Mouse (Mus musculus): ENCODE results near the gene Cdip1. TPM values are rescaled to one million over a fixed set of nuclear protein-coding genes. Genes with fewer than 3 reads are reported as not detected.
"Not testable (repeated sequence)": the region's sequence is repeated elsewhere in the genome, so short reads cannot be mapped to it uniquely, and the experiment has no call there.

The Cdip1 gene
- 73.1 and 82.1 TPM in 2 replicates for polyA plus RNA-seq (2015; fragmentation: Nextera tagmentation; extraction: Ambion mirVana)

DNA sequence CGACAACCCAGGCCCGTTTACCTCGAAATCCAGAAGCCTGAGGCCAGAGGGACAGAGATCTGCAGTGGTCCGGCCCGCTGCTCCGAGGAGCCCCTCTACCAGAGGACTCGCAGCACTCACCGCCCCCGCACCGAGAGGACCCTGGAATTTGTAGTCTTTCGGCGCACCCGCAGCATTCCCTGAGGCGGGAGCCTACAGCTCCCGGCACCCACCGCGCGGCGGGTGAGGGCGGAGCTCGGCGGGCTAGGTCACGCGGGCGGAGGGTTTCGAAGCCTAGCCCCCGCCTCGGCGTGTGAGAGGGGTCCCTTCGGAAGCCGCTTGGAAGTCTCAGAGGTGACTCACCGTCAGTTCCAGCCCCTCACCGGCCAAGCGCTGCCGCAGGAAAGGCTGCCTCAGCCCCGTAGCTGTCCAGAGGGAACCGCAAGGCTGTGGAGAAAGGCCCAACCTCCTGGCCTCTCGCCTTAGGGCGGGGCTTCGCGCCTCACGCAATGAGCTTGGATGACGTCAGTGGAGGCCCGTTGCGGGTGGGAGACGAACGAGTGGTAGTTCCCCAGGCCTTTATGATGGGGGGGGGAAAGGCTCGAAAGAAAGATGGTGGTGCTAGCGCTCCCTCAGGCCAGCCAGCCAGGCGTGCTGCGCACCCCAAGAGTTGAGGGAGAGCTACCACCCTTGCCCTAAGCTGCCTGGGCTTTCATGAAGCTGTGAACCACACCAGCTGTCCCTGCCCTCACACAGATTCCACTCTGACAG is at the start of gene Cdip1:
Gene Cdip1 (minus strand): TSS at position 483 of the 750 bp plus-strand sequence.
- Histone ChIP-seq H3K4me2 (peak within 1 kb of the TSS; percentile 89), H3K9ac (peak within 1 kb of the TSS; percentile 71), H3K4me3 (replicated peaks) (peak within 1 kb of the TSS; percentile 70), H3K27me3 (replicated peaks) (no peaks in the 10 kb centered on the region), H3K36me3 (no peaks in the 10 kb centered on the region), H3K4me1 (peaks cover 18% of the 10 kb centered on the region), H3K27ac (peak within 1 kb of the TSS; percentile 99), H3K9me3 (no peaks in the 10 kb centered on the region)
- WGBS: under 1% methylated on average over 51 of the region's 51 CpGs
- peak; percentile 98 for ATAC-seq (ENCODE audit: insufficient read depth, low FRiP score, low read depth)

DNA sequence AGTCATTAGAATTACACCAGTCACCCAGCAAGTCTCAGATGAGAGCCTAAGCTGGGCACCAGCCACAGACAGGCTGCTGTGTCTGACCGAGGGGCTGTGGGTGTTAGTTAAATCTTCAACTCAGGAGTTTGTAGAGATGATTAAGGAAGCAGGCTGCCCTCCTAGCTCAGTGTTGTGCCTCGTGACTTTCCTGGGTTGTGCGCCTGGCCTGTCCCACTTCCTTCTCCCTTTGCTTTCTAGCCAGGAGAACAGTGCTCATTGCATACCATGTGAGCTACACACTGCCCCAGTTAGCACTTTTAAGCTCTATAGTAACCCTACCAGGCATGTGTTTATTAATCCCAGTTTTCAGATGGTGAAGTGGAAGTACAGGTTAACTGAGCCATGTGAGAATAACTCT is 49.5 kb upstream of the Cdip1 start:
- H3K9ac ChIP-seq: no peak overlapping the region
- H3K36me3 ChIP-seq: no peaks in the 10 kb centered on the region
- no peak for ATAC-seq (ENCODE audit: insufficient read depth, low FRiP score, low read depth)
- no peaks in the 10 kb centered on the region for H3K9me3 ChIP-seq
- no peak overlapping the region for H3K27ac ChIP-seq
- H3K4me2 ChIP-seq: no peak overlapping the region
- H3K4me3 ChIP-seq (replicated peaks): no peak overlapping the region
- H3K27me3 ChIP-seq (replicated peaks): no peaks in the 10 kb centered on the region
- WGBS: 73% methylated on average over 3 of the region's 3 CpGs
- H3K4me1 ChIP-seq: no peaks in the 10 kb centered on the region

DNA sequence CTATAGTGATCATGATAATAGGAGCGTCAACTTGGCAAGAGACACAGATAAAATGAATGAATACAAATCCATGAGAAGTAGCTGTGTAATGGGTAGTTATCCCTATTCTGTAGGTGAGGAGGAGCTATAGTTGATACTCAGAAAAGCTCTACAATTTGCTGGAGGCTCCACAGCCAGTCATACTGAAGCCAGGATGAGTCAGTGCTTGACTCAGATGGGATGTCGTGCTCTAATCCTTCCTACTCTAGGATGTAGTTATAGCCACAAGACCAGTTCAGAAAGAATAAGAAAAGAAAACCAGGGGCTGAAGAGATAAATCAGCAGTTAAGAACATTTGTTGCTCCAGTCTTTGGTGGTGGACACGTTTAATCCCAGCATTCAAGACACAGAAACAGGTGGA is 47.5 kb upstream of the Cdip1 start:
- 70% methylated on average over 3 of the region's 3 CpGs for WGBS
- no peak overlapping the region for H3K4me3 ChIP-seq (replicated peaks)
- no peaks in the 10 kb centered on the region for H3K36me3 ChIP-seq
- H3K27me3 ChIP-seq (replicated peaks): no peaks in the 10 kb centered on the region
- no peak overlapping the region for H3K9ac ChIP-seq
- H3K9me3 ChIP-seq: no peaks in the 10 kb centered on the region
- no peak overlapping the region for H3K27ac ChIP-seq
- H3K4me2 ChIP-seq: no peak overlapping the region
- ATAC-seq (ENCODE audit: insufficient read depth, low FRiP score, low read depth): no peak
- H3K4me1 ChIP-seq: no peaks in the 10 kb centered on the region

DNA sequence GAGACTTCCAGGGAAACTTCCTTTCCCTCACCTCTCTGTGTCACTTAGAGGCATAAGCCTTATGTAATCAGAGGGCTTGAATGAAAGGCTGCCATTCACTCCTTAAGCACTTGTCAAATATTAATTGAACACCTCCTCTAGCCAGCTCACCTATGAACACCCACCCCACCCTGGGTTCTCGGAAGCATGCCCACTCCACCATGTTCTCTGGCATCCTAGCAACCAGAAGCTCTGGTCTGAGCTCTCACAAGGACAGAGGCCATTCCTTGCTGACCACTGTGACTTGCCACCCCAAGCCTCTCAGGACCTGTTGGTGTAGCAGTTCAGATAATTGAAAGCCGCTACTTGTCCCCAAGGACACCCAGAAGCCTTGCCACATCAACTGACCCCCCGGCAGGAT is 45.1 kb upstream of the Cdip1 start, which contains the start of gene 4930562C15Rik:
Gene 4930562C15Rik (plus strand): TSS at position 226 of the 400 bp plus-strand sequence.
- H3K27me3 ChIP-seq (replicated peaks): no peaks in the 10 kb centered on the region
- no peak within 1 kb of the TSS for H3K4me2 ChIP-seq
- no peaks in the 10 kb centered on the region for H3K9me3 ChIP-seq
- no peak for ATAC-seq (ENCODE audit: insufficient read depth, low FRiP score, low read depth)
- WGBS: 79% methylated on average over 3 of the region's 3 CpGs
- H3K27ac ChIP-seq: no peak within 1 kb of the TSS
- H3K4me1 ChIP-seq: no peaks in the 10 kb centered on the region
- H3K36me3 ChIP-seq: no peaks in the 10 kb centered on the region
- no peak within 1 kb of the TSS for H3K9ac ChIP-seq
- no peak within 1 kb of the TSS for H3K4me3 ChIP-seq (replicated peaks)

DNA sequence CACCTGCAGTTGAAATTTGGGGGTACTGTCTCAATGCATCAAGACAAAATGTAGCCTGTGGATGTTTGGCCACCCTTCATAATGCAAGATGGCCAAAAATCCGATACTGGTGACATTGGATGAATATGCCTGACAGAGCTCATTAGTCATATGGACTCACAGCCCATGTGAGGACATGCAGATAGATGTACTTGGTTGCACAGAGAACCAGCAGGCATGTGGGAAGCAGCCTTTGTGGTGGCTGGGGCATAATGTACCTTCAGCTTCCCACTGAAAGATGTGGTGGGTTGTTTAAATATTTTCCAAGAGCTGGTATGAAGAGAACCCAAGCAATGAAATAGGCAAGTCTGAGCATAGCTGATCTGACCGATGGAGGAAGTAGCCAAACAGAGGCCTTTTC is 43.8 kb upstream of the Cdip1 start:
- no peaks in the 10 kb centered on the region for H3K9me3 ChIP-seq
- H3K4me3 ChIP-seq (replicated peaks): no peak overlapping the region
- H3K36me3 ChIP-seq: no peaks in the 10 kb centered on the region
- no peak for ATAC-seq (ENCODE audit: insufficient read depth, low FRiP score, low read depth)
- no peak overlapping the region for H3K4me2 ChIP-seq
- H3K27ac ChIP-seq: no peak overlapping the region
- no peaks in the 10 kb centered on the region for H3K27me3 ChIP-seq (replicated peaks)
- no peaks in the 10 kb centered on the region for H3K4me1 ChIP-seq
- 76% methylated on average over 2 of the region's 2 CpGs for WGBS
- no peak overlapping the region for H3K9ac ChIP-seq

DNA sequence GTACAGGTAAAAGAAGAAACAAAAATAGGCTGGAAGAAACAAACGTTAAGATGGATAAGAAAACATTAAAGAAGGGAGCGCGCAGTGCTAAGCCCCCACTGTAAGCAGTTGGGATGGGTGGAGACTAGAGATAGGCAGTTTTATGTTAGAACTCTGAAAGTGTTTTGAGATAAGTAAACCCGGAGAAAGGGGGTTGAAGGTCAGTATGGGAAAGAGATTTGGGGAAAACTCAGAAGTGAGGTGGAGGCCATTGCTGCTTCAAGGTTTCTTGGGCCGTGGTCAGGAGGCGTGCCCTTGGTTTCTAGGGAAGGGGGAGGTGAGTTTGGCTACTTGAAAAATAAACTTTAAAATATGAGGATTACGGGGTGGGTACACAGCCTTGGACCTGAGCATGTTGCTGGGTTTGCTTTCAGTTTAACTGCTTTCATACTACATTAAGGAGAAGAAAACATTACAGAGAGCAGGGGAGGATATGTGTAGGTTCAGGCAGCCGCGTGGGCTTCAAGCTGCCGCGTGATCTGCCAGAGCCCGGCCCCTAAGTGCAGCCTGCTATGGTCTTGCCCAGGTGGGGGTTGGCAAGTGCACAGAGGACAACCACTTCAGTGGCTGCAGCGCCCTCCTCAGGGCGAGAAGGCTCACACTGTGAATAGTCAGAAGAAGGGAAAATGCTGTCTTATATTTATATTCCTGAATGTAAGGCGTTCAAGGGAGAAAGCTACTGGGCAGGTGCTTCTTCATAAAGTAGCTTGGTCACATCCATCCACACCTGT is 41.7 kb upstream of the Cdip1 start:
- Histone ChIP-seq H3K4me3 (replicated peaks) (no peak overlapping the region), H3K9ac (no peak overlapping the region), H3K27me3 (replicated peaks) (no peaks in the 10 kb centered on the region), H3K27ac (no peak overlapping the region), H3K9me3 (no peaks in the 10 kb centered on the region), H3K4me2 (no peak overlapping the region), H3K36me3 (no peaks in the 10 kb centered on the region), H3K4me1 (no peaks in the 10 kb centered on the region)
- ATAC-seq (ENCODE audit: insufficient read depth, low FRiP score, low read depth): 0 out of 2 replicates have a peak, but pooled peaks have one; percentile 35
- 62% methylated on average over 15 of the region's 15 CpGs for WGBS

DNA sequence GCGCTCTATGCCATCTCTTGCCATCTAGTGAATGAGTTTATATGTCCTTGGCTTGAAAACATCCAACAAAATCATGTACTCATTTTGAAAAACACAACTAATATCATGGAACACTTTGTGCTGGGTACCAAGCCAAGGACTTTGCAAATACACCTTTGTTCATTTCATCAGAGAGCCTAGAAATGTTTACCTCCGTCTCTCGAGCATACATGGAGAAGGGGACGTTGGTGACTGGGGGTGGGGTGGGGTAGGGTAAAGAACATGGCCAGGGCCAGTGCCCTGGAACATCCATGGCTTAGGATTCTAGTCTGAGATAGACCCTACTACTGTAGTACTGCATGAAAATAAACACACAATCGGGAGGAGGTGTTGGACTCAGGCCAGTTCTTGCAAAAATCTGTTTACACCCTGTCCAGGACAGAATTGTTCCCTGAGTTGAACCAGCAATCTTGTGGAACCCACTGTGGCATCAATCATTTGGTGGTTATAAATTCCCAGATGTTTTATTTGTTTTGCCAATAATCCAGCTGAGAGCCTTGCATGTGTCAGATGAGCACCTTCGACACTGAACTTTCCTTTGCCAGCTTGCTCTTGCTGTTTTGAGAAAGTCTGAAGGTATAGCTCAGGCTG is 39.3 kb upstream of the Cdip1 start:
- Histone ChIP-seq H3K9ac (no peak overlapping the region), H3K9me3 (no peaks in the 10 kb centered on the region), H3K4me1 (no peaks in the 10 kb centered on the region), H3K4me3 (replicated peaks) (no peak overlapping the region), H3K27me3 (replicated peaks) (no peaks in the 10 kb centered on the region), H3K27ac (no peak overlapping the region), H3K4me2 (no peak overlapping the region), H3K36me3 (no peaks in the 10 kb centered on the region)
- WGBS: 68% methylated on average over 6 of the region's 6 CpGs
- ATAC-seq (ENCODE audit: insufficient read depth, low FRiP score, low read depth): no peak

DNA sequence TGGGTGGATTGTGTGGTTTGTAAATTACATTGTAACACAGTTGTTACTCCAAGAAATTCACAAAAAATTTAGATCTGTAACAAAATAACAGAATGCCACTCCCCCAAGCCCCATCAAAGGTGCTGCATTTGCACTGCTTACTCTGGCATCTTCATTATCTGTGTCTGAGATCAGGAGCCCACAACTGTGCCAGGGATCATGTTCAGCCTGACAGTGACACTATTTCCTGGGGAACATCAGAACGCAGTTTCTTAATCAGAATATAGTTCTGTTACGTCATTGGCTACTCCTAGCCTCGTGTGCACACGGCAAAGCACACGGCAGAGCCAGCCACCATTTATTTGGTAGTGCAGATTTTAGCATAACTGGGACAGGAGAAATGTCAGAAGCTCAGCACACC is 37.5 kb upstream of the Cdip1 start:
- no peaks in the 10 kb centered on the region for H3K4me1 ChIP-seq
- no peak overlapping the region for H3K4me2 ChIP-seq
- H3K27me3 ChIP-seq (replicated peaks): no peaks in the 10 kb centered on the region
- WGBS: 85% methylated on average over 5 of the region's 5 CpGs
- no peaks in the 10 kb centered on the region for H3K9me3 ChIP-seq
- no peaks in the 10 kb centered on the region for H3K36me3 ChIP-seq
- no peak overlapping the region for H3K27ac ChIP-seq
- H3K9ac ChIP-seq: no peak overlapping the region
- H3K4me3 ChIP-seq (replicated peaks): no peak overlapping the region
- ATAC-seq (ENCODE audit: insufficient read depth, low FRiP score, low read depth): no peak

DNA sequence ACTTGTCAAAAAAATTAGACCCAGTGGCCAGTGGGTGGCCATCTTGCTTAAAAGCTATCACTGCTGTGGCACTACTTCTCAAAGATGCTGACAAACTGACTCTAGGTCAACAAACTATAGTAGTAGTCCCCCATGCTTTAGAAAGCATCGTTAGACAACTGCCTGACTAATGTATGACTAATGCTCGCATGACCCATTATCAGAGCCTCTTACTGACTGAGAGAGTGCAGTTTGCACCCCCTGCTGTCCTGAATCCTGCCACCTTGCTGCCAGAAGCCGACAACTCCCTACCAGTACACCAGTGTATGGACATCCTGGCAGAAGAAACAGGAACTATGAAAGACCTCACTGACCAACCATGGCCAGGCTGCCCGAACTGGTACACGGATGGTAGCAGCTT is 34.4 kb upstream of the Cdip1 start:
- not testable (repeated sequence) for H3K9ac ChIP-seq; H3K36me3 ChIP-seq; H3K4me2 ChIP-seq; H3K4me1 ChIP-seq; H3K27me3 ChIP-seq (replicated peaks); H3K27ac ChIP-seq; H3K9me3 ChIP-seq; H3K4me3 ChIP-seq (replicated peaks); ATAC-seq (ENCODE audit: insufficient read depth, low FRiP score, low read depth)
- 80% methylated on average over 5 of the region's 5 CpGs for WGBS

DNA sequence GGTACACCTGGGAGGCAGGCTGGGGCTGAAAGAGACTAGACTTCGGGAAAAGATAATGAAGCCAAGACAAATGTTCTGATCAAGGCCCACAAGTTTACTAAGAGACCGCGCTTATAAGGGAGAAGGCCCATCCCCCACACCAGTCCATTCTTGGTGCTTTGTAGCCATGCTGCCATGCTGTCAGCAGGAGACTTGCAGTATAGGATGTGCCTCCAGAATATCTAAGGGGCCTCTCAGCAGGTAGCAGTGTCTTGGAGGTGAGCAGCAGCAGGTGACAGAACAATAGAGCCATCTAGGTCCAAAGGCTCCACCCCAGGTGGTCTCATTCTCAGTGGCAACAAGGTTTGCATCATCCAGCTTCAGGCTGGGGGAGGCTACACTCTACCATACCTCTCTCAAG is 28.3 kb upstream of the Cdip1 start:
- ATAC-seq (ENCODE audit: insufficient read depth, low FRiP score, low read depth): no peak
- H3K9ac ChIP-seq: no peak overlapping the region

DNA sequence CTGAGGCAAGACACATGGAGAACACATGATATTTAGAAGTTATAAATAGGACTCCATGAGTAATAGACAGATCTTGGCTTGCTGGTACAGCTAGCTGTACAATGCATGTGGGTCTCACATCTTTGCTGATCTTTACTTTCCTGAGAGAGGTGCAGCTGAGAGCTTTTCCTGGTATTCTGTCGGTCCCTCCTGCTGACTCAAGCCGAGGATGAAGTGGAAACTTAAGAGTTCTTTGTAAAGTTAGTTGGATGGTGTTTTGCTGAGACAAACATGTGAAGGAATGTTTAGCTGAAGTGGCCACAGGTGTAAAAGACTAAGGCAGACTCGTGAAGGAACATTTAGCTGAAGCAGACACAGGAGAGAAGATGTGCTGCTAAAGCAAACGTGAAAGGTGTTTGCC is 6.5 kb upstream of the Cdip1 start:
- no peak for ATAC-seq (ENCODE audit: insufficient read depth, low FRiP score, low read depth)
- H3K4me2 ChIP-seq: no peak overlapping the region
- WGBS: 77% methylated on average over 4 of the region's 4 CpGs
- H3K4me3 ChIP-seq (replicated peaks): no peak overlapping the region
- no peaks in the 10 kb centered on the region for H3K27me3 ChIP-seq (replicated peaks)
- H3K36me3 ChIP-seq: no peaks in the 10 kb centered on the region
- no peaks in the 10 kb centered on the region for H3K4me1 ChIP-seq
- H3K9ac ChIP-seq: no peak overlapping the region
- H3K27ac ChIP-seq: no peak overlapping the region
- no peaks in the 10 kb centered on the region for H3K9me3 ChIP-seq

More for the DNA sequence above, 28.3 kb upstream of the Cdip1 start:
- H3K36me3 ChIP-seq: no peaks in the 10 kb centered on the region
- H3K27ac ChIP-seq: no peak overlapping the region
- no peak overlapping the region for H3K4me3 ChIP-seq (replicated peaks)
- 91% methylated on average over 3 of the region's 3 CpGs for WGBS
- no peaks in the 10 kb centered on the region for H3K27me3 ChIP-seq (replicated peaks)
- no peak overlapping the region for H3K4me2 ChIP-seq
- H3K4me1 ChIP-seq: no peaks in the 10 kb centered on the region
- H3K9me3 ChIP-seq: no peaks in the 10 kb centered on the region

DNA sequence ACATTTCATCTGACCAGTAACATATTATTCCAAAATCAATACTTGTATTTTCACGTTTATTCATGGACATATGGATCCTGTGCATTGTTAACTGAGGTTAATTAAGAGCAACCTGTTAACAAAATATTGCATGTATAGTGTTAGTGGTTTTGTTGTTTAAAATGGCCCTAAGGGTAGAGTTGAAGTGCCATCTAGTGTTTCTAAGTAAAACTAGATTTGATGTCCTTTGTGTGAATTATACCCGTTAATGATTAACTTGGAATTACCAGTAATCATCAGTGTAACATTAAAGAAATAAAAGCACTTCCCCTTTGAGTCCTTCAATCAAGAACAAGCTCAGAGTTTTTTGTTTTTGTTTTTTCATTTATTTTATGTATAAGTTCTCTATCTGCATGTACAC is 1.2 kb upstream of the Cdip1 start:
- H3K4me2 ChIP-seq: no peak overlapping the region
- H3K27me3 ChIP-seq (replicated peaks): no peaks in the 10 kb centered on the region
- no peak overlapping the region for H3K27ac ChIP-seq
- WGBS: 66% methylated on average over 2 of the region's 2 CpGs
- H3K9me3 ChIP-seq: no peaks in the 10 kb centered on the region
- no peak for ATAC-seq (ENCODE audit: insufficient read depth, low FRiP score, low read depth)
- H3K9ac ChIP-seq: no peak overlapping the region
- no peaks in the 10 kb centered on the region for H3K36me3 ChIP-seq
- H3K4me1 ChIP-seq: peaks cover 17% of the 10 kb centered on the region
- H3K4me3 ChIP-seq (replicated peaks): no peak overlapping the region

All from stomach, embryonic 15.5 days (tissue).